Comparison of ENCODE assay signal across 11 mouse cellular contexts in the genomic region with DNA sequence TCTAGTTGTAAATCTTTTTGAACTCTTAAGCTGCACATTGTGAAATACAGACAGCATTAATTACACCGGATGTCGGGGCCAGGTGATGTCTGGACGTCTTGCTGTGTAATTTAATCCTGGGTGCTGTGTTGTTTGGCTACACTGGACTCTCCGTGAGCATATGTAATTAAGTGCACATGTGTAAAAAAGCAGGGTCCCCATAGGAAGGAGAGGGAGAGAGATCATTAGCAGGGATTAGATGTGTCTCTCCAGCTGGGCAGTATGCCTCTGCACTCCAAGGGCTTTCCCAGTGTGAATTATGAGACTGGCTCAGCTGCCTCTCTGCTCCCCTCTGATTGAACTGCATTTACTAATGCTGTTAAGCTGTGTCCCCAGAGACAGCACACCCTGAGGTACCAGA.
DNase-seq lines count a peak whose midpoint lies in the region; ATAC-seq and TF ChIP-seq lines count a peak whose summit lies in the region.
"Had no signal": no experiment of that assay in that cellular context is flagged by ENCODE, and none has a peak within 500 bp of the region (broad histone marks: within the 10 kb centered on the region; RNA-seq: fewer than 3 reads in every experiment).

No protein-coding gene starts in this region.

- no peak for TF ChIP-seq CTCF in kidney, postnatal 0 days (IDR thresholded peaks at IDR 0.05; ENCODE audit: low read depth)

- H3K9me3 ChIP-seq in kidney, postnatal 0 days (replicated peaks; ENCODE audit: low read length), result no peaks in the 10 kb centered on the region
- H3K9me3 ChIP-seq in hindbrain, embryonic 11.5 days (ENCODE audit: control insufficient read depth, low read length), result no peaks in the 10 kb centered on the region
- H3K9me3 ChIP-seq in midbrain, embryonic 13.5 days, result no peaks in the 10 kb centered on the region
- H3K9me3 ChIP-seq: heart, embryonic 10.5 days had no signal

- DNase-seq in kidney, postnatal 0 days (ENCODE audit: low spot score), result peak; percentile 29
- DNase-seq in kidney, adult 8-10 months, result no peak
- DNase-seq in hindbrain, embryonic 11.5 days (ENCODE audit: low spot score), result peak; percentile 68
- DNase-seq in cerebellum, postnatal 14 days, result no peak
- no peak for DNase-seq in kidney, postnatal 14 days
- no peak for DNase-seq in frontal cortex, postnatal 14 days (ENCODE audit: low spot score in 2 of 2)
- DNase-seq: cerebellum, adult 9-11 months; lung, postnatal 36 days had no signal

- H3K9ac ChIP-seq in kidney, postnatal 0 days (ENCODE audit: low read depth, low read length), result no peak overlapping the region
- H3K9ac ChIP-seq in hindbrain, embryonic 11.5 days (ENCODE audit: low read depth, low read length), result no peak overlapping the region
- H3K9ac ChIP-seq in midbrain, embryonic 13.5 days (replicated peaks), result no peak overlapping the region

- no peak for ATAC-seq in kidney, postnatal 0 days (replicated peaks; ENCODE audit: low FRiP score, low read depth)
- peak; percentile 90 for ATAC-seq in hindbrain, embryonic 11.5 days (ENCODE audit: low FRiP score)
- ATAC-seq in midbrain, embryonic 13.5 days, result peak; percentile 88
- ATAC-seq in erythroid progenitor cell, adult 5-6 weeks (replicated peaks; ENCODE audit: low FRiP score, poor library complexity, severe bottlenecking), result no peak

- no peaks in the 10 kb centered on the region for H3K36me3 ChIP-seq in kidney, postnatal 0 days (ENCODE audit: insufficient read depth, low read length)
- no peaks in the 10 kb centered on the region for H3K36me3 ChIP-seq in hindbrain, embryonic 11.5 days (ENCODE audit: control insufficient read depth, insufficient read depth, low read length)
- no peaks in the 10 kb centered on the region for H3K36me3 ChIP-seq in midbrain, embryonic 13.5 days
- H3K36me3 ChIP-seq: heart, embryonic 10.5 days had no signal

- no peak overlapping the region for H3K27ac ChIP-seq in kidney, postnatal 0 days
- H3K27ac ChIP-seq in hindbrain, embryonic 11.5 days (ENCODE audit: low read depth, low read length), result peak overlapping the region; percentile 48; the same call in 1 of the 2 replicates
- peak overlapping the region; percentile 67 for H3K27ac ChIP-seq in midbrain, embryonic 13.5 days
- H3K27ac ChIP-seq: heart, embryonic 10.5 days had no signal

- WGBS in kidney, postnatal 0 days, result 17% methylated on average over 4 of the region's 4 CpGs
- WGBS in hindbrain, embryonic 11.5 days, result 41% methylated on average over 4 of the region's 4 CpGs
- 17% methylated on average over 4 of the region's 4 CpGs for WGBS in midbrain, embryonic 13.5 days

- H3K4me3 ChIP-seq in kidney, postnatal 0 days (replicated peaks; ENCODE audit: low read depth, low read length), result no peak overlapping the region
- no peak overlapping the region for H3K4me3 ChIP-seq in hindbrain, embryonic 11.5 days (ENCODE audit: low read depth, low read length)
- H3K4me3 ChIP-seq in midbrain, embryonic 13.5 days (replicated peaks), result no peak overlapping the region
- H3K4me3 ChIP-seq: heart, embryonic 10.5 days had no signal

- H3K4me2 ChIP-seq in kidney, postnatal 0 days (ENCODE audit: low read length), result no peak overlapping the region
- H3K4me2 ChIP-seq in hindbrain, embryonic 11.5 days (replicated peaks; ENCODE audit: low read depth, low read length), result no peak overlapping the region
- H3K4me2 ChIP-seq in midbrain, embryonic 13.5 days (replicated peaks), result 0 out of 2 replicates have a peak overlapping the region, but pooled peaks have one; percentile 11

- H3K27me3 ChIP-seq in kidney, postnatal 0 days (ENCODE audit: insufficient read depth, low read length), result no peaks in the 10 kb centered on the region
- H3K27me3 ChIP-seq in hindbrain, embryonic 11.5 days (ENCODE audit: control insufficient read depth, insufficient read depth, low read length), result no peaks in the 10 kb centered on the region
- H3K27me3 ChIP-seq in midbrain, embryonic 13.5 days, result no peaks in the 10 kb centered on the region

- H3K4me1 ChIP-seq in kidney, postnatal 0 days (replicated peaks; ENCODE audit: insufficient read depth, low read length), result peaks cover 6% of the 10 kb centered on the region
- H3K4me1 ChIP-seq in hindbrain, embryonic 11.5 days (replicated peaks; ENCODE audit: control insufficient read depth, insufficient read depth, low read length), result 0 out of 2 replicates have a peak, but pooled peaks cover 3% of the 10 kb centered on the region
- peaks cover 57% of the 10 kb centered on the region for H3K4me1 ChIP-seq in midbrain, embryonic 13.5 days (replicated peaks)

Comparison
In these comparisons a context has a peak if more than half of its experiments do, and no peak if none do; other contexts are left out.
1. DNase-seq: peak in kidney, postnatal 0 days (single experiment) and hindbrain, embryonic 11.5 days (single experiment); none in kidney, adult 8-10 months (0 of 2), cerebellum, postnatal 14 days (0 of 2), kidney, postnatal 14 days (single experiment) and frontal cortex, postnatal 14 days (0 of 2).
2. ATAC-seq: peak in hindbrain, embryonic 11.5 days (single experiment) and midbrain, embryonic 13.5 days (single experiment); none in kidney, postnatal 0 days (single experiment) and erythroid progenitor cell, adult 5-6 weeks (single experiment).